Mouse (Mus musculus): Measurements from ENCODE around the gene Fgfrl1.

DNA sequence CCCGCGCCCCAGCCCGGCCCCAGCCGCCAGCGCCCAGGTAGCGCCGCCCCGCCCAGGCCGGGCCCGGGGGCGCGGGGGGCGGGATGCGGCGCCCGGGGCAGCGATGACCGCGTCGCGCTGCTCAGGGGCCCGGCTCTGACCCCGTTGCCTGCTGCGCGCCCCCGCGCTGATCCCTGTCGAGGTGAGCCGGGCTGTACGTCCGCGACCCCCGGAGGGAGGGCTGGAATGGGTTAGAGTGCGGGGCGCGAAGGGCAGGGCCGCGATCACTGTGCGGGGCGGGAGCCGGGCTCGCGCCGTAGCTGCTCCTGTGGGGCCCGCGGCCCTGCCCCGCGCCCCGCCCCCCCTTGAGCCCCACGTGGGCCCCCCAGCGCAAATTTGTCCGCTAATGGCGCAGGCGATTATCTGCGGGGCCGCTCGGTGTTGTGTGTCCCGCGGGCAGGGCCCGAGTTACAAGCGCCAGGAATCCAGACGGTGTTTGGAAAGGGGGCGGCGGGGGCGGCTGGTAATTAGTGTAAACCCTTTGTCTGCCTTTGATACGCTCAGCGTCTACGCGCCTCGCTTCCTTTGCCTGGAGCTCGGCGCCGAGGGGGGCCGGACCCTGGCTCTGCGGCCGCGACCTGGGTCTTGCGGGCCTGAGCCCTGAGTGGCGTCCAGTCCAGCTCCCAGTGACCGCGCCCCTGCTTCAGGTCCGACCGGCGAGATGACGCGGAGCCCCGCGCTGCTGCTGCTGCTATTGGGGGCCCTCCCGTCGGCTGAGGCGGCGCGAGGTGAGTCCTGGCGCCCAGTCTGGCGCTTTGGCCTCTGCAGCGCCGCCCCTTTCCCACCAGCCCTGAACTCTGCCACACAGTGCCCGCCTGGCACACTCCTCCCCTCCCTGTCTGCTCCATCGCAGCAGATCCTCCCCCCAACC lies 2.4 kb downstream of the Fgfrl1 start:
- TF ChIP-seq CTCF (IDR thresholded peaks at IDR 0.05; ENCODE audit: low read depth) (no peak), EP300 (IDR thresholded peaks at IDR 0.05; ENCODE audit: low read depth) (no peak)

Measured in liver, postnatal 0 days (tissue).